Mouse (Mus musculus) MEL-GATA-1-ER (cell line): ENCODE data around the gene Pcdh9.

Experiments used
- DNase-seq: peaks from one replicate; pipeline ENCODE4 v3.0.0-alpha.2; 2012; ENCODE audit warnings: low read depth; ENCODE audit errors: extremely low read depth

Pcdh9 gene

GRCm38 (mm10) chr14:93039326-93040221, 850.9 kb downstream of the Pcdh9 start:
- no peak for DNase-seq

- DNase-seq: no peak
These were observed 881.1 kb downstream of the Pcdh9 start for GRCm38 (mm10) chr14:93009147-93010064.
